Mouse (Mus musculus): ENCODE measurements around the gene Ddx28.

Gene Ddx28

DNA sequence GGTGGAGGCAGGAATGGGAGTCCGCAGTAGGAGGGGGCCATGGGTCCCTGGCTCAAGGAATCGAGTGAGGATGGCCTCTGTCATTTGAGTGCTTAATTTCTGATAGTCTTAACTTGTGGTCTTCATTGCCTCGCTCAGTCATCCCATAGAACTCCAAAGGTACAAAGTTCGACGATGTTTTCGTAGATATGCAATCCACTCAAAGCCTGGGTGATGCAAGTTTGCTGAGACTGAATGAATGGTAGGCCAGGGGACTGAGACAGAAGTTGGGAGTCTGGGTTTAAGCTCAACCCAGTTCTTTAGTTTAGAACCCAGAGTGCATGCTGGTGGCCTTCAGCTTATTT is at the start of gene Ddx28:
TSS of gene Ddx28 (minus strand) at position 240 of the 344 bp plus-strand sequence.
- in situ Hi-C loops (cut with MboI; ENCODE audit: low pct_unique_long_range_greater_than_20kb in 1 of 2, low sequenced_read_pairs in 2 of 2, unreplicated experiment in 1 of 2) = loop anchor here in 1 of 2 experiments (10.0 kb wide), 1 partner anchor 297 kb away; no protein-coding TSS in a partner anchor

DNA sequence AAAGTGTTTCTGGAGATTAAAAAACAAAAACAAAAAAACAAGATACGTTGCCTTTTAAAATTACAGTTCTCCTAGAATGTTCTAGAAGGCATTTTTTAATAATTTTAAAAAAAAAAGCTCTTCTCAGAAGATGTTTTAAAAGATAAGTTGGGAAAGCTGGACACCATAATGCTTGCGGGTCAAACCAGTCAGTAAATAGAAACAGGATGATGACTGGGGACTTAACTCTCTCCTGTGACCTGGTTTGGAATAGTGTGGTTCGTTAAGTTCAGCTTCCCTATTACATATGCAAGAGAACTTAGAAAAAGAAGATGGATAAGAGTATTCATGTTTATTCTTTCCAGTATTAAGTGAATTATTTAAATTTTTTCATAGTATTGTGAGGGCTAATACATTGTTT is 48.8 kb upstream of the Ddx28 start:
- in situ Hi-C loops (cut with MboI; ENCODE audit: low pct_unique_long_range_greater_than_20kb in 1 of 2, low sequenced_read_pairs in 2 of 2, unreplicated experiment in 1 of 2) = no loop called here

DNA sequence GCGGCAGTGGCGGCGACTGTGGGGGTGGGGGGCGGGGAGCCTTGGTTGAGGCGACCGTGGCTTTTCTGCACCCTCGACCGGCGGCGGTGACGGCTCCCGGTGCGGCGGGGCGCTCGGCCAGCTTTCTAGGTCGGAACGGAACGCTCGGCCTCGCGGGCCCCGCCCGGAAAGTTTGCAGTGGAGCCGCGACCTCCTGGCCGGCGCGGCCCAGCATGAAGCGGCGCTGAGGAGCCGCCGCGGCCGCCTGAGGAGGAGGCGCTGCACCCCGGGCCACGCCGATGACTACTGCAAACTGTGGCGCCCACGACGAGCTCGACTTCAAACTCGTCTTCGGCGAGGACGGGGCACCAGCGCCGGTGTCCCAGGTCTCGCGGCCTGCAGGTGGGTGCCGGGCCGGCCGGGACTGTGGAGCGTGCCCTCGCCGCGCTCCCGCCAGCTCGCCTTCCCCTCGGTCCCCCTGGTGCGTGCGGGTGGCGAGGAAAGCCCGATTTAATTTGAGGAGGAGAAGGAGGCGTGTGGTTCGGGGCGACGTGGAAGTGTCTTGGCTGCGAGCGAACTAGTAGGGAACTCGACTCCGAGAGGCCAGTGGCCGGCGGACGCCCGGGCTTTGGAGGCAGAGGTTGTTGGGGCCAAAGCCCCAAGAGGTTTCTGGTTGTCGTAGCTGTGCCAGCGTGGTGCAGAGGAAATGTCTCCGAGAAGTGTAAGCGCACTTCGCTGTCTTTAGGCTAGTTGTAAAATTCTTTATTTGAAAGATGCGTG is 48.1 kb upstream of the Ddx28 start:
- in situ Hi-C loops (cut with MboI; ENCODE audit: low pct_unique_long_range_greater_than_20kb in 1 of 2, low sequenced_read_pairs in 2 of 2, unreplicated experiment in 1 of 2) = no loop called here

DNA sequence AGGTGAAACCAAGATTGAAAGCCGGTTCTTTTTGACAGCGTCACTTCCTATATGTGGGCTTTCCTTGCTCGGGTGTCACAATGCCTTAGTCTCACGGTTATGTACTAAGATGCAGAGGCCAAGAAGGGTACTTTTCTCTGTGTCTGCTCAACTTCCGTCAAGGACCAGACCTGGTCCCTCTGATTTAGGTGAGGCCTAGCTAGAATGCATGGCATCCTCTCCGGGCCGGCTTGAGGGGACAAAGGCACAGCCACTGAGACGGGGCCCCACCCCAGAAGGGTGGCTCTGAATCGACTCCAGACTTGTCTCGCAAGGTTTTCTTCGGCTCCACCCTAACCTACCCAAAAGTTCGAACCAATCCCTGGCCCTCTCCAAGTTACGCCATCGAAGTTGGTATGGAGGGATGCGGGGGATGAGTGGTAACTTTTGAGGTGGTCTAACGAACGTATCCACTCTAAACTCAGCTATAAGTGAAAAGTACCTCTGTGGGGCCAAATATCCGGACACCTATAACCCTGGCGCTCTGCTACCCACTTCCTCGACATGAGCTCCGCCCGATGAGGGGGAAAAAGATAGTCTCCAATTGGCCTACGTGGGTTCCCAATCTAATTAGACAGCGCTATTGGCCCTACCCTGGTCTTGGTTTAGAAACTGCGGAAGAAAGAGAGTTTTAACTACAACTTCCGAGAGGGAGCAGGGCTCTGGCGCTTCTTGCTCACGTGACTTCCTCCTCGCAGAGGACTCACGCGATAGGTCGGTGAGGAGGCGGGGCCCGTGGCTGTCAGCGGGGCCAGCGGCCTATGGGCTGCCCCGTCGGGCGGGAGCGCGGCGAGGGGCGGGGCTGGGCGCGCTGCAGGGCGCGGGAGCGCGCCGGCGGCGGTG is 47.3 kb upstream of the Ddx28 start, which contains the start of gene Nfatc3:
TSS of gene Nfatc3 (plus strand) at position 110 of the 882 bp plus-strand sequence.
- in situ Hi-C loops (cut with MboI; ENCODE audit: low pct_unique_long_range_greater_than_20kb in 1 of 2, low sequenced_read_pairs in 2 of 2, unreplicated experiment in 1 of 2) = no loop called here

DNA sequence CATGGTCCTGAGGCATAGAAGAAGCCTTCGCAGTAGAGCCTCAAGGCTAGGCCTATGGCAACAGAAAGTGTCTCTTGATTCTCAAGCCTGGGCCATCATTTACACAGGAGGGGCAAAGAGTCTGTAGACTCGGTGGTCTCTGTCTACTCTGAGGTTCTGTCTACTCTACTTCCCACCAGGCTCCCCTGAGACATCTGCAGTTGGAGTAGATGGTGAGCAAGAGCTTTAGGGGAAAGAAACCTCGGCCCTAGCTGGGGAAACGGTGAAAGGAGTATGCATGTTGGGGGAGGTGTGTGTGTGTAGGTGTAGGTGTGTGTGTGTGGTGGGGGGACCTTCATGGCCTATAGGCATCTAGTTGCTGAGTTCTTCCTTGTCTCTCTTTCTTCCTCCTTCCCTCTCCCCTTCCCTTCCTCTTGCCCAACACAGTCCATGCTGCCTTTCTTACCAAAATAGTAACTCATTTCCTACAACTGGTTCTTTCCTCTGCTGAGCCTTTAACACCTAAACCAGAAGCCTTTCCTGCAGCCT is 44.8 kb upstream of the Ddx28 start:
- in situ Hi-C loops (cut with MboI; ENCODE audit: low pct_unique_long_range_greater_than_20kb in 1 of 2, low sequenced_read_pairs in 2 of 2, unreplicated experiment in 1 of 2) = no loop called here

DNA sequence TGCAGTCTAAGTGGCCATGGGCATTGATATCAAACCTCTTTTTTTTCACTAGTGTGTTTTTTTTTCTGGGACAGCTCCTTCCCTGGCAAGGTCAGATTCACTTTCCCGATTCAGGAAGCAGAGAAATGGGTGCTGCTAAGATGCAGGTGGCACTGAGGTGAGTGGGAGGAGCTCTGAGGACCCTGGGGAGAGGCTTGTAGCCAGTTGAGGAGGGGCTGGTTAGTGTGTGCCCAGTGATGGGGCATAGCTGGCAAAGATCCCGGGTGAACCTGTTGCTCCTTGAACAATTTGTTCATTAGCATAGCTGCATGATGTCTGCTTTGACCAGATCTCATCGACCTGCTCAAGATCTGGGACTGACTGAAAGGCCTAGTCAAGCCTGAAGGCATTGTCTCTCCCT is 43.4 kb upstream of the Ddx28 start:
- in situ Hi-C loops (cut with MboI; ENCODE audit: low pct_unique_long_range_greater_than_20kb in 1 of 2, low sequenced_read_pairs in 2 of 2, unreplicated experiment in 1 of 2) = no loop called here

DNA sequence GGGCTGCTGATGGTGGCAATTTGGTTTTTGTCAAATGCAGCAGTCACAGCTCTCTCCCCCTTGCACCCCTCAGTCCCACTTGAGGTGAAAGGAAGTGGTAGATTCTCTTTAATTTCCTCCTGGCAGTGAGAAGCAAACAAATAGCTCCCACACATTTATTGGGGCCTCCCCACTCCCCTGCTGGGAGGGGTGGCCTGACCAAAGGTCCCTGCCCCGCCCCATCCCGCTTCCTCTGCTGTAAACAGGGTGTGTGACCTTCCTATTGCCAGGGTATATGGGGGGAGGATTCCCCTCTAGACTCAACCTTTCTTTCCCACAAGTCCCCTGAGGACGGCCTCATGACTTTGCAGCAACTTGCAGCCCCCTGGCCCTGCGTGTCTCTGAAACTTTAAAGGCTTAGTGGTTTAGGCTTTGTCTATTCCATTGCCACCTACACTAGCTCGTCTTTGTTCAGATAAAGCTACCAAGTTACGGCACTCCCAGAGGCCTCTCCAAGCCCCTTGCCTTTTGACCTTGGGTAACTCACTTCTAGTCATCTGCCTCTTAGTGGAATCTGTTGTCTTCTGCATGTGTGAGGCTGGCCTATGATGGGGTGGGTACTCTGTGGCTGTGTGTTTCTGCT is 42.6 kb upstream of the Ddx28 start:
- in situ Hi-C loops (cut with MboI; ENCODE audit: low pct_unique_long_range_greater_than_20kb in 1 of 2, low sequenced_read_pairs in 2 of 2, unreplicated experiment in 1 of 2) = no loop called here

DNA sequence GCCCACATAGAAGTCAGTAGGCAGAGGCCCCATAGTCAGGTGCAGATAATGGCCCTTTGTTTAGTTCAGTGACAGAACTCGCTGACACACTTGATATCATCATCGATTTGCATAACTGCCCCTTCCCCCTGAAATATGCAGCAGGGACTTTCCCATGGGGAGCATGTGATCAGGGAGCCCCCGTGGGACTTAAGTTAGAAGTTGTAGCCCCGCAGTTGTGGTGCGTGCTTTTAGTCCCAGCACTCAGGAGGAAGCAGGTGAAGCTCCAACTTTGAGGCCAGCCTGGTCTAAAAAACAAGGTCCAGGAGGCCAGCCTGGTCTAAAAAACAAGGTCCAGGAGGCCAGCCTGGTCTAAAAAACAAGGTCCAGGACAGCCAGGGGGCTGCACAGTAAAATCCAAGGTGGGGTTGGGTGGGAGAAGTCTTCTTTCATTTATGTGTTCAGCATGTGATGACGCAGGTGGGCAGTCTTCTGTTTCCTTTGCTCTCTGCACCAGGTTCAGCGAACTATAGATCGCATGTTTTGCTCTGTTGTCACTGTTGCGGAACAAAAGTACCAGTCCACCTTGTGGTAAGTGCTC is 40.9 kb upstream of the Ddx28 start:
- in situ Hi-C loops (cut with MboI; ENCODE audit: low pct_unique_long_range_greater_than_20kb in 1 of 2, low sequenced_read_pairs in 2 of 2, unreplicated experiment in 1 of 2) = no loop called here

DNA sequence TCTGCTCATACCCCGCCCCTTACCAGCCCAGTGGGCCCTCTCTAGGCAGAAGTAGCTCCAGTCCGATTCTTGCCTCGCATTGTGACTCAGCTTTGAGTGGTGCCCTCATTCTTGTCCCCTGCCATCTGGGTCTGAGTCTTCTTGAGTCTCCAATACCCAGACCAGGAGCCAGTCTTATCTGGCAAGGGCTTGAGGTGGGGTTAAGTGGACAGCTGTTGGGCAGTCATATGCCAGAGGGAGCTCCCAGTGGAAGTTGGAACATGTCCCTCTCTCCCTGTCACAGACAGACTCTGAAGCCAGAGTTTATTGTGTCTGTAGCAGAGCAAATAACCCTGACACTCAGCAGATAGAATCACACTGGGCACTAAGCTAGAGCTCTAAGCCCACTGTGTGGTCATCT is 39.4 kb upstream of the Ddx28 start:
- in situ Hi-C loops (cut with MboI; ENCODE audit: low pct_unique_long_range_greater_than_20kb in 1 of 2, low sequenced_read_pairs in 2 of 2, unreplicated experiment in 1 of 2) = no loop called here

DNA sequence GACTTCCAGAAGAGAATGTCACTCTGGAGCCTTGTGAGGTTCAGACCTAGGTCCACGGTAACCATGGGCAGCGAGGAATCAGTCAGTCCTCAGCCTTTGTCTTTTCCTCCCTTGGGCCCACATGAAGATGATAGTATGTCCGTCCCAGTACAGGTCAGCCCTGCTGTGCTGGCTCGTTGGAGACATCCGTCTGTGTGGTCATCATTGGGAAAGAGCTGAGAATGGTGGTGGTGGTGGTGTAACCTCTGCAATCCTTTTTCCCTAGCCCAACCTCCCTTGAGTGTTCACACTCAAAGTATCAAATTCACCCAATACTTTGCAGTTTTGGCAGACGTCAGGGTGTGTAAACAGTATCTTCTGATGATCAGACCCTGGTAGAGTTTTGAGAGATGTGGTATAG is 38.2 kb upstream of the Ddx28 start:
- in situ Hi-C loops (cut with MboI; ENCODE audit: low pct_unique_long_range_greater_than_20kb in 1 of 2, low sequenced_read_pairs in 2 of 2, unreplicated experiment in 1 of 2) = no loop called here

DNA sequence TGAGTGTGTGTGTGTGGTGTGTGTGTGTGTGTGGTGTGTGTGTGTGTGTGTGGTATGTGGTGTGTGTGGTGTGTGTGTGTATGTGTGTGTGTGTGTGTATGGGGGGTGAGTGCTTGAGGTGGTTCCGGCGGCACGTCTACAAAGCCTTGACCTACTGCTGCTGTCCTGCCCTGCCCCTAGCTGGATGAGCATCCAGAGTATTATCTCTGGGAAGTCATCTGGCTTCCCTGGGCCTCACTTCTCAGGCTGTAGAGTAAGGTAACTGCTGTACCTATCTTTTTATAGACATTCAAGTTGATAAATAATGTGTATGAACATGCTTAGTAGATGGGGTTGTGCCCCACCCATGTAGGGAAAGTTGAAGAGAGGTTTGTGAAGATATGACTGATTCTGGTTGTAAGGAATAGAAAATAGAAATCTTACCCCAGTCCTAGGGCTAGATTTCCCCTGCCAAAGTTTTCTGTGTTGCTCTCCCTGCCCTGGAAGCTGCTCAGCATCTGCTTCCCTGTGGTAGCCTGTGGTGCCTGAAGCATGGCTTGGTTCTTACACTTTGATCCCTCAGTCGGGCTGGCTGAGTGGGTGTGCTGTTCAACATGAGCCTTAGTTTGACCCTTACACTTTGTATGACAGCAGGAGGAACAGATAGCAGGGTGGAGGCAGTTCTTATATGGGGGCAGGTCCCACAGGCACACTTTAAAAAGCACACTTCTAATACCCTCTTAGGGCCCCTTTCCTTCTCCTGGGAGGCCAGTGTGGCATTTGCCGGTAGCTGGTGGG is 36.4 kb upstream of the Ddx28 start:
- in situ Hi-C loops (cut with MboI; ENCODE audit: low pct_unique_long_range_greater_than_20kb in 1 of 2, low sequenced_read_pairs in 2 of 2, unreplicated experiment in 1 of 2) = no loop called here

DNA sequence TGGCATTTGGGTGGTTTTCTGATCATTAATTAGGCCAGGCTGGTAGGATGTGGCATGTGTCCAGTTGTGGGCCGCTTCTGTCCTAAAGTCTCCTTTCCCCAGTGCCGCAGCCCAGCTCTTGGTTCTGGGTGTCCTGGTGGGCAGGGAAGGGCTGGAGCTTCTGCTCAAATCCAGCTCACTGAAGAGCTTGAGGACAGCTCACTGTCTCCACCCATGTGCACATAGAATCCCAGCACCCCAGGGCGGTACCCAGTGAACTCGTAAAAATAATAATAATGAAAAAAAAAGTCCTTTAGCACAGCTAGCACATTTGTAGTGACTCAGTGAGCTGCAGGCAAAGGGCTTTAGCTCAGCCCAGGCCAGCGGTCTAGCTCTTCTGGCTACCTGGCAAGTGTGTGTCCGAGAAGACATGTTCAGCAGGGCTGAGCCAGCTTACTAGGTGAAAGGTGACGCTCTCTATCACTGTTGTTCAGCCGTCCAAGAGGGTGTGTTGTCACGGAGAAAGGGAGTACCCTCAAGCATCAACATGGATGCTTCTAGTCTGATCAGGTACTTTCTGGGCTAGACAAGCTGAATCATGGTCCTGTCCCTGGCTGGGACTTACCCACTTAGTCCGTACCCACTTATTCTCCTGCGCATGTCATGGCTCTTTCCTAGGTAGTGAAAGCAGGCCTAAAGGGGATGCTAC is 35.3 kb upstream of the Ddx28 start:
- in situ Hi-C loops (cut with MboI; ENCODE audit: low pct_unique_long_range_greater_than_20kb in 1 of 2, low sequenced_read_pairs in 2 of 2, unreplicated experiment in 1 of 2) = no loop called here

DNA sequence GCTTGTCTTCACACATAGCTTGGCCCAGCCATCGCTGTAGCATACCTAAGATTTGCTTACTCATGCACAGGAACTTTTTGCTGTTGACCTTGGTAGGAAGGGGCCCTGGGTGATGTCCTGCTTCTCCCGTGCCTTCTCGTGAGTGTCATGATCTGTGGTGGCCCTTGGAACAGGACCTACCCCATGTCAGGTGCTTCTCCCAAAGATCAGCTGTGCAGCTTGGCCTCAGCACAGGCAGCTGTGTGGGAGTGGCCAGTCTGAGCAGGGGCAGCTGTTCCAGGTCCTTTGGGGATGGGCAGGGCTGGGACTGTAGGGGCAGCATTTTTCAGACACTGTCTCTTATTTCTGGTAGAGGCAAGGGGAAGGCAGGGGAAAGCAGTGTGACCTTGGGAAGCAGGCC is 32.5 kb upstream of the Ddx28 start:
- in situ Hi-C loops (cut with MboI; ENCODE audit: low pct_unique_long_range_greater_than_20kb in 1 of 2, low sequenced_read_pairs in 2 of 2, unreplicated experiment in 1 of 2) = no loop called here

DNA sequence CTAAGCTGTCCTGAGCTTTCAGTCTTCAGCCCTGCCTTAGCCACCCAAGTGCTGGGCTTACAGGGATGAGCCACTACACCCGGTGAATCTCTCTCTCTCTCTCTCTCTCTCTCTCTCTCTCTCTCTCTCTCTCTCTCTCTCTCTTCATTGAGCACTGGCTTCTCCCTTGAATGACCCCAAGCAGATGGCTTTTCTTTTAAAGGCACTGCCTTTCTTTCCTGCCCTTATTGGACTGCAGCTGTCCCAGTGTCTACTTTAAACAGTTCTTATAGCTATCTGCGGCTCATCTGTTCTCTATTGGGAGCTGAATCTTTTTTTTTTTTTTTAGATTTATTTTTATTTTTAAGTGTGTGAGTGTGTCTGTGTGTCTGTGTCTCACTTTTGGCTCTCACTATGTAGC is 31.4 kb upstream of the Ddx28 start:
- in situ Hi-C loops (cut with MboI; ENCODE audit: low pct_unique_long_range_greater_than_20kb in 1 of 2, low sequenced_read_pairs in 2 of 2, unreplicated experiment in 1 of 2) = no loop called here

DNA sequence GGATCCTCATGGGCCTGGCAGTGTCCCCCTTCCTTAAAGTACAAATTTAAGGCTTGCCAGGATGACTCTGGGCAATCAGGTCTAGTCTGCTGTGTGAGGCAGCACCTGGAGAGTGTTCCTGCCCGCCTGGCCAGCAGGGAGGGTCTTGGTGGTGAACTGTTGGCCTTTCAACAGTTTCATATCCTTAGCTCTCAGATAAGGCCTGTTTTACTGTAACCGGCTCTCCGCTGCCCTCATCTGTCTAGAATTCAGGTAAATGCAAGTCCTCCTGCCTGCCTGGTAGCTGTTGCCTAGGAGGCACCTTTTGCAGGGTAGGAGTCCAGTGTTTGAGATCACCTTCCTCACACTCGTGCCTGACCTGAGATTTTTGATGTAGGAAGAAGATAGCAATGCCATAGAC is 28.5 kb upstream of the Ddx28 start:
- in situ Hi-C loops (cut with MboI; ENCODE audit: low pct_unique_long_range_greater_than_20kb in 1 of 2, low sequenced_read_pairs in 2 of 2, unreplicated experiment in 1 of 2) = no loop called here

DNA sequence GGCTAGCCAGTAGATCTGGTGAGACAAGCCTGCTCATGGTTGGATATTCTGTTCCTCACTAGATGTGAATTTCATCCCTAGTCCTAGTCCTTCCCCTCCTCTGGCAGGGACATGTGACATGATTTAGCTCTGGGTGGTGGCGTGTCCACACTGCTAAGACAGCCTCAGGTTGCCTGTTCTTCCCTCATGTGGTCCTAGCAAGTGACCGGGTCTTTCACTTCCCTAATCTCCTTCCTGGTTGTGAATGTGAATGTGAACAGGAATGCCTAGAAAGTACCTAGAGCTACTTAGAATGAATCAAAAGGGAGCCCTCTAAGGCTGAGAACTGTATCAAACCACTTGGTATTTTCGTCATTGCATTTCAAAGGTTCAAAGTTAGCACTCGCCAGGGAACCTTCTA is 27.9 kb upstream of the Ddx28 start:
- in situ Hi-C loops (cut with MboI; ENCODE audit: low pct_unique_long_range_greater_than_20kb in 1 of 2, low sequenced_read_pairs in 2 of 2, unreplicated experiment in 1 of 2) = no loop called here

DNA sequence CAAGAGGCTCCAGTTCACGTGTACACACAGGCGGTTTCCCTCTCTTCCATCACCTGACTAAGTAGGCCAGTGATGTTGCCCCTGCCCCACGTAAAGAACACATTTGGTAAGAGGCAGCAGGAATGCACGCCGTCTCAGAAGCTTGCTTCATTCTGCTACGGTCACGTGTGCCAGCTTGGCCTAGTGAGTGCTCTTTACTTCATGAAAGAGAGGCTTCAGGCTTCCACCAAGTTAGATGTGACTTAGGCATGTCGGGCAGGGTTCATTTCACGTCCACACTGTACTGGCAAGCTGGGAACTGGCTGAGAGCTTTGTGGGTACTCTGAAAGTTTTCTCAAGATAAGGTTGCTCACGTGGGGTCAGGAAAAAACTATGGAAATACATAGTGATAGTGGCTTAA is 27.0 kb upstream of the Ddx28 start:
- in situ Hi-C loops (cut with MboI; ENCODE audit: low pct_unique_long_range_greater_than_20kb in 1 of 2, low sequenced_read_pairs in 2 of 2, unreplicated experiment in 1 of 2) = no loop called here

DNA sequence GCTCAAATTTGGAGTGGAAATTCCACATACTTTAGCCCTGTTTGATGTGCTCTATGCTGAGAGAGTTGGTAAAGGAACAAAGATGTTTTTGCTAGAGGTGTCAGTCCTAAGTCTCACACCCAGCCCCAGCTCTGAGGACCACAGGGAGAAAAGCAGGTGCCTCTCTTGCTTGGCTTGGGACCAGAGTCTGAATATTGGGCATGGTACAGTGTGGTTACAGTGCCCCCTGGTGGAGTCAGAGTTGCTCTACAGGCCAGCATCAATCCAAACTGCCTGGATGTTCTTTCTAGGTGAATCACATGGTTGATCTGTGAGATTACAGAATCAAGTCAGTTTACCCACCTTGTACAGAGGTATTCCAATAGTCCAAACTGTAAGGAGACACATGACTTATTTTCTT is 10.8 kb upstream of the Ddx28 start:
- in situ Hi-C loops (cut with MboI; ENCODE audit: low pct_unique_long_range_greater_than_20kb in 1 of 2, low sequenced_read_pairs in 2 of 2, unreplicated experiment in 1 of 2) = no loop called here
